Mouse (Mus musculus) liver, embryonic 14.5 days (tissue): Measurements from ENCODE around the gene Guca2a.

Experiments
- CTCF ChIP-seq: IDR thresholded peaks from 2 replicates; pipeline ENCODE4 v1.5.1; 2016; ENCODE audit warnings: antibody characterized with exemption, low read depth, control low read depth
- EP300 ChIP-seq: IDR thresholded peaks from 2 replicates; pipeline ENCODE4 v1.6.1; 2016; ENCODE audit warnings: antibody characterized with exemption, low read depth

GRCm38 (mm10) chr4:119670736-119671135 lies 33.2 kb downstream of the Guca2a start:
- TF ChIP-seq CTCF = no peak
- no peak for TF ChIP-seq EP300
